7 mouse cellular contexts compared by ENCODE assay signal in genomic region chr8:94013026-94013612, GRCm38 (mm10). TPM values are rescaled to one million over a fixed set of nuclear protein-coding genes. Genes with fewer than 3 reads are reported as not detected.
DNase-seq lines count a peak whose midpoint lies in the region; ATAC-seq lines count a peak whose summit lies in the region.

No protein-coding gene starts in this region.

- no peaks in the 10 kb centered on the region for H3K27me3 ChIP-seq in lung, embryonic 16.5 days (ENCODE audit: control insufficient read depth, insufficient read depth, low read depth, low read length)
- no peaks in the 10 kb centered on the region for H3K27me3 ChIP-seq in embryonic facial prominence, embryonic 14.5 days (replicated peaks; ENCODE audit: control insufficient read depth, insufficient read depth, low read length)
- H3K27me3 ChIP-seq in limb, embryonic 11.5 days (ENCODE audit: control insufficient read depth, insufficient read depth, low read length) = no peaks in the 10 kb centered on the region
- no peaks in the 10 kb centered on the region for H3K27me3 ChIP-seq in stomach, embryonic 14.5 days (ENCODE audit: control insufficient read depth, insufficient read depth, low read length)

- DNase-seq in lung, postnatal 10 days = no peak
- no peak for DNase-seq in embryonic facial prominence, embryonic 14.5 days (ENCODE audit: low spot score)
- no peak for DNase-seq in limb, embryonic 11.5 days (ENCODE audit: low spot score)
- no peak for DNase-seq in cerebellum, adult 8-10 months
- DNase-seq in spleen, adult 12 weeks (ENCODE audit: low spot score) = no peak

- WGBS in lung, embryonic 16.5 days = 17% methylated on average over 7 of the region's 7 CpGs
- 32% methylated on average over 7 of the region's 7 CpGs for WGBS in embryonic facial prominence, embryonic 14.5 days
- WGBS in limb, embryonic 11.5 days = 40% methylated on average over 7 of the region's 7 CpGs
- WGBS in stomach, embryonic 14.5 days = 27% methylated on average over 7 of the region's 7 CpGs

- H3K36me3 ChIP-seq in lung, embryonic 16.5 days (ENCODE audit: control insufficient read depth, insufficient read depth, low read length) = no peaks in the 10 kb centered on the region
- H3K36me3 ChIP-seq in embryonic facial prominence, embryonic 14.5 days (ENCODE audit: control insufficient read depth, insufficient read depth, low read length) = no peaks in the 10 kb centered on the region
- no peaks in the 10 kb centered on the region for H3K36me3 ChIP-seq in limb, embryonic 11.5 days (ENCODE audit: control insufficient read depth, insufficient read depth, low read length)
- no peaks in the 10 kb centered on the region for H3K36me3 ChIP-seq in stomach, embryonic 14.5 days (ENCODE audit: control insufficient read depth, insufficient read depth, low read length)

- H3K4me3 ChIP-seq in lung, embryonic 16.5 days (ENCODE audit: low read length) = peak overlapping the region; percentile 98
- H3K4me3 ChIP-seq in embryonic facial prominence, embryonic 14.5 days (ENCODE audit: low read depth, low read length) = peak overlapping the region; percentile 97
- peak overlapping the region; percentile 89 for H3K4me3 ChIP-seq in limb, embryonic 11.5 days (ENCODE audit: low read depth, low read length)
- peak overlapping the region; percentile 94 for H3K4me3 ChIP-seq in stomach, embryonic 14.5 days (ENCODE audit: low read depth, low read length)

- peak overlapping the region; percentile 89 for H3K9ac ChIP-seq in lung, embryonic 16.5 days (ENCODE audit: low read length)
- H3K9ac ChIP-seq in embryonic facial prominence, embryonic 14.5 days (ENCODE audit: low read depth, low read length) = peak overlapping the region; percentile 97
- H3K9ac ChIP-seq in limb, embryonic 11.5 days (ENCODE audit: low read length) = peak overlapping the region; percentile 94
- H3K9ac ChIP-seq in stomach, embryonic 14.5 days (replicated peaks; ENCODE audit: low read depth, low read length) = peak overlapping the region; percentile 96

- no peak for ATAC-seq in lung, embryonic 16.5 days (ENCODE audit: low read depth)
- no peak for ATAC-seq in embryonic facial prominence, embryonic 14.5 days (ENCODE audit: low read depth)
- no peak for ATAC-seq in limb, embryonic 11.5 days (ENCODE audit: insufficient number of reproducible peaks, low FRiP score, low TSS enrichment, low read depth)
- ATAC-seq in stomach, embryonic 14.5 days (ENCODE audit: insufficient number of reproducible peaks, insufficient read depth, low FRiP score, low read depth) = no peak

- H3K9me3 ChIP-seq in lung, embryonic 16.5 days (ENCODE audit: control insufficient read depth, low read length) = no peaks in the 10 kb centered on the region
- no peaks in the 10 kb centered on the region for H3K9me3 ChIP-seq in embryonic facial prominence, embryonic 14.5 days (ENCODE audit: control insufficient read depth, low read length)
- H3K9me3 ChIP-seq in limb, embryonic 11.5 days (ENCODE audit: control insufficient read depth, low read length) = no peaks in the 10 kb centered on the region
- no peaks in the 10 kb centered on the region for H3K9me3 ChIP-seq in stomach, embryonic 14.5 days (ENCODE audit: control insufficient read depth, low read depth, low read length)

- no peak overlapping the region; the same call in 1 of the 2 replicates for H3K27ac ChIP-seq in lung, embryonic 16.5 days (ENCODE audit: low read length)
- H3K27ac ChIP-seq in embryonic facial prominence, embryonic 14.5 days (replicated peaks; ENCODE audit: low read depth, low read length) = peak overlapping the region; percentile 93
- H3K27ac ChIP-seq in limb, embryonic 11.5 days (replicated peaks; ENCODE audit: low read depth, low read length) = no peak overlapping the region; the same call in 1 of the 2 replicates
- H3K27ac ChIP-seq in stomach, embryonic 14.5 days (ENCODE audit: low read length) = peak overlapping the region; percentile 93

- peaks cover 25% of the 10 kb centered on the region for H3K4me1 ChIP-seq in lung, embryonic 16.5 days (replicated peaks; ENCODE audit: control insufficient read depth, insufficient read depth, low read length)
- 0 out of 2 replicates have a peak, but pooled peaks cover 3% of the 10 kb centered on the region for H3K4me1 ChIP-seq in embryonic facial prominence, embryonic 14.5 days (ENCODE audit: control insufficient read depth, insufficient read depth, low read length)
- peaks cover 6% of the 10 kb centered on the region; the same call in 1 of the 2 replicates for H3K4me1 ChIP-seq in limb, embryonic 11.5 days (ENCODE audit: control insufficient read depth, insufficient read depth, low read length)
- peaks cover 20% of the 10 kb centered on the region for H3K4me1 ChIP-seq in stomach, embryonic 14.5 days (ENCODE audit: control insufficient read depth, insufficient read depth, low read length)

- peak overlapping the region; percentile 98 for H3K4me2 ChIP-seq in lung, embryonic 16.5 days (ENCODE audit: low read depth, low read length)
- H3K4me2 ChIP-seq in embryonic facial prominence, embryonic 14.5 days (ENCODE audit: low read depth, low read length) = peak overlapping the region; percentile 89
- H3K4me2 ChIP-seq in limb, embryonic 11.5 days (ENCODE audit: low read depth, severe bottlenecking) = peak overlapping the region; percentile 89
- peak overlapping the region; percentile 87 for H3K4me2 ChIP-seq in stomach, embryonic 14.5 days (replicated peaks; ENCODE audit: low read depth, low read length)

RNA-seq across cellular contexts. Expression of gene Amfr, which starts 0.5 kb away (rescaled TPM):
- polyA plus RNA-seq in lung, embryonic 16.5 days (2015; fragmentation: Nextera tagmentation; extraction: Ambion mirVana) = 31.0 and 35.0 TPM in 2 replicates
- 53.8 and 57.7 TPM in 2 replicates for polyA plus RNA-seq in embryonic facial prominence, embryonic 14.5 days (2014; fragmentation: Nextera tagmentation; extraction: Ambion mirVana)
- 37.3 and 44.9 TPM in 2 replicates for polyA plus RNA-seq in limb, embryonic 11.5 days (2014; fragmentation: Nextera tagmentation; extraction: Ambion mirVana)
- polyA plus RNA-seq in stomach, embryonic 14.5 days (2014; fragmentation: Nextera tagmentation; extraction: Ambion mirVana) = 41.9 and 46.3 TPM in 2 replicates

RNA-seq across cellular contexts. Expression of gene Nudt21, which starts 23.7 kb away (rescaled TPM):
- 97.5 and 104 TPM in 2 replicates for polyA plus RNA-seq in lung, embryonic 16.5 days (2015; fragmentation: Nextera tagmentation; extraction: Ambion mirVana)
- polyA plus RNA-seq in embryonic facial prominence, embryonic 14.5 days (2014; fragmentation: Nextera tagmentation; extraction: Ambion mirVana) = 107 and 113 TPM in 2 replicates
- polyA plus RNA-seq in limb, embryonic 11.5 days (2014; fragmentation: Nextera tagmentation; extraction: Ambion mirVana) = 154 and 162 TPM in 2 replicates
- 126 and 136 TPM in 2 replicates for polyA plus RNA-seq in stomach, embryonic 14.5 days (2014; fragmentation: Nextera tagmentation; extraction: Ambion mirVana)

RNA-seq across cellular contexts. Expression of gene Ogfod1, which starts 23.9 kb away (rescaled TPM):
- polyA plus RNA-seq in lung, embryonic 16.5 days (2015; fragmentation: Nextera tagmentation; extraction: Ambion mirVana) = 10.7 and 12.0 TPM in 2 replicates
- 13.0 and 16.0 TPM in 2 replicates for polyA plus RNA-seq in embryonic facial prominence, embryonic 14.5 days (2014; fragmentation: Nextera tagmentation; extraction: Ambion mirVana)
- polyA plus RNA-seq in limb, embryonic 11.5 days (2014; fragmentation: Nextera tagmentation; extraction: Ambion mirVana) = 14.4 and 14.6 TPM in 2 replicates
- 13.4 and 17.9 TPM in 2 replicates for polyA plus RNA-seq in stomach, embryonic 14.5 days (2014; fragmentation: Nextera tagmentation; extraction: Ambion mirVana)

Comparison
In these comparisons a context has a peak if more than half of its experiments do, and no peak if none do; other contexts are left out.
1. H3K27ac ChIP-seq: peak in embryonic facial prominence, embryonic 14.5 days (single experiment) and stomach, embryonic 14.5 days (single experiment); none in lung, embryonic 16.5 days (single experiment) and limb, embryonic 11.5 days (single experiment).
2. Peak in every context shown above with its lines, with median percentiles within 50 percentile points of each other: H3K4me2 ChIP-seq, H3K4me3 ChIP-seq and H3K9ac ChIP-seq.